Mouse (Mus musculus): ENCODE measurements around the gene Maco1.

DNA sequence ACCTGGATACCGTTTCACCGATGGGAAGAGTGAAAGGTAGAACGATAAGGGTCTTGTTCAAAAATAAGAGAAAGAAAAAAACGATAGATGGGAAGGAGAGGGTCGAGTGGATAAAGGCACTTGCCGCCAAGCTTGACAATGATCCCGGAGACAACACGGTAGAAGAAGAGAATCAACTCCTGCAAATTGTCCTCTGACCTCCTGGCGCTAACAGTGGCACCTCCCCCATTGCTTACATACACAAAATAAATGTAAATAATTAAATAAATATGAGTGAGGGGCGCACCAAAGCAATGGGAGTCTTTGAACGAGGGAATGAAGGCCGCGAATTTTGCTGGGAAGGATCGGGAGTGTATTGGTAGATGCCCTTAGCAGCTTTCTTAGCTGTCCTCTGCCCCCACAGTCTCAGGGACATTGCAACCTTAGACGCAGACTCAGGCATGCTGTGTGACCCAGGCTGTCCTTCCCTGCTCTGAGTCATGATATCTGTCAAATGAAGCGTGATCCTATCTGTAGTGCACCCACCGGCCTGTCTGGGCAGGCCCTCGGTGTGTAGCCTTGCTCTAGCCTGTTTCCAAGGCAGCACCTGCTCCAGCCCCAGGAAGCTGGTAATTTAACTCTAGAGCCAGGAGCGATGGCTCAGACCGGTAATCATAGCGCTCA, 84.8 kb downstream of the Maco1 start:
- TF ChIP-seq CTCF (IDR thresholded peaks at IDR 0.05; ENCODE audit: borderline replicate concordance, insufficient read depth, low read depth, low read length) = no peak
- no peak for TF ChIP-seq POLR2A (IDR thresholded peaks at IDR 0.05; ENCODE audit: borderline replicate concordance, insufficient read depth, low read length)

Measured in cerebellum, adult 2 months (tissue).